Mouse (Mus musculus) ES-Bruce4 (cell line): ENCODE results near the gene Eng. TPM values are rescaled to one million over a fixed set of nuclear protein-coding genes. Genes with fewer than 3 reads are reported as not detected.

Source experiments
- H3K27ac ChIP-seq: 2 replicates; pipeline ENCODE4 v1.5.1; 2012; ENCODE audit warnings: low read length, inconsistent platforms; ENCODE audit not compliant: insufficient read depth
- H3K27me3 ChIP-seq: 2 replicates; pipeline ENCODE4 v1.6.1; 2012; ENCODE audit warnings: mild to moderate bottlenecking, low read length, inconsistent platforms; ENCODE audit not compliant: control insufficient read depth, poor library complexity, insufficient read depth, severe bottlenecking
- H3K36me3 ChIP-seq: 2 replicates; pipeline ENCODE4 v1.6.1; 2012; ENCODE audit warnings: inconsistent platforms, mild to moderate bottlenecking, low read length, moderate library complexity; ENCODE audit not compliant: control insufficient read depth, poor library complexity, insufficient read depth, severe bottlenecking
- H3K4me1 ChIP-seq: one replicate; pipeline ENCODE4 v1.8.1; 2011; ENCODE audit warnings: low read length; ENCODE audit not compliant: control insufficient read depth, insufficient read depth
- H3K4me3 ChIP-seq: 2 replicates; pipeline ENCODE4 v1.5.1; 2011; ENCODE audit warnings: low read depth, mild to moderate bottlenecking, low read length
- H3K9ac ChIP-seq: 2 replicates; pipeline ENCODE4 v1.6.1; 2012; ENCODE audit warnings: low read depth, mild to moderate bottlenecking, inconsistent platforms; ENCODE audit not compliant: poor library complexity, severe bottlenecking
- H3K9me3 ChIP-seq: replicated peaks from 2 replicates; pipeline ENCODE4 v1.6.1; 2012; ENCODE audit warnings: mild to moderate bottlenecking, low read length, inconsistent platforms; ENCODE audit not compliant: control insufficient read depth, poor library complexity, insufficient read depth, severe bottlenecking
- CTCF ChIP-seq: IDR thresholded peaks from one replicate; pipeline ENCODE4 v1.8.1; 2011; ENCODE audit warnings: low read depth, low read length
- EP300 ChIP-seq: IDR thresholded peaks from 2 replicates; pipeline ENCODE4 v1.6.1; 2011; ENCODE audit warnings: low read depth, low read length; ENCODE audit not compliant: insufficient read depth
- POLR2A ChIP-seq: IDR thresholded peaks from one replicate; pipeline ENCODE4 v1.8.1; 2011; ENCODE audit warnings: low read length; ENCODE audit not compliant: insufficient read depth
- polyA plus RNA-seq: library from polyadenylated mRNA; stranded (reverse); fragments of >200 nt; gene quantifications from 2 replicates; pipeline ENCODE4 v1.2.4, GENCODE M21; 2011; ENCODE audit warnings: low read depth; ENCODE audit not compliant: missing spikeins, insufficient read depth, insufficient read length

Eng gene
- polyA plus RNA-seq, 1 experiment, result 20.0 TPM

DNA sequence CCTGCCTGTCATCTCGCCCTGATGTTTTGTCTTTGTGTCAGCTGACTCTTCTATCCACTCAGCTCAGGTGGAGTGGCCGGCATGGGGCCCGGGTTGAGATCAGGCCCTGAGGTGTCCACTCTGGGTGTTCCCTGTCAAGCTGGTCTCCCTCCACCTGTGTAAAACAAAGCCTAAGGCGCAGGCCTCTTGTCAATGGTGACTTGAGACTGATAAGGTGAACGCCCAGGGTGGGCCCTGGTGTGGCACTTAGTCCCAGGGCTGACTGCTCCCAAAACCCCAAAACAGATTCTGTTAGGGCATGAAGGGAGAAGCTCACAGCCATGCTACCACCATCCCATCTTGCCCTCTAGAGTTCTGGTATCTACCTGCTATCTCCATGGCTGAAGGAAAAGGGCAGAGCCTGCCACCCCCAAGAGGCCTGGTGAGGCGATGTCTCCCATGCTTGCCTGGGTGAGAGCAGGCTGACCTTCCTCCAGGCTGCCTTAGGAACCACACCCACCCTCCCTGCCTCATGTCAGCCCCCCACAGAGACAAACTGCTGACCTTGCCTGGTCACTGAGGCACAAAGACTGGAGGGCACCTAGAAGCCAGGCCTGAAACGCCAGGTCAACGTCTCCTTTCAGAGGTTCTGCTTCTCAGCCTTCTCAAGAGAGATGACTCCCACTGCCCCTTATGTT is 1.5 kb upstream of the Eng start:
- no peak overlapping the region for H3K4me3 ChIP-seq
- no peaks in the 10 kb centered on the region for H3K27me3 ChIP-seq
- H3K9ac ChIP-seq, result no peak overlapping the region
- TF ChIP-seq POLR2A (no peak), EP300 (no peak), CTCF (no peak)
- H3K9me3 ChIP-seq, result no peaks in the 10 kb centered on the region
- H3K27ac ChIP-seq, result no peak overlapping the region
- H3K4me1 ChIP-seq, result peaks cover 8% of the 10 kb centered on the region
- H3K36me3 ChIP-seq, result no peaks in the 10 kb centered on the region

DNA sequence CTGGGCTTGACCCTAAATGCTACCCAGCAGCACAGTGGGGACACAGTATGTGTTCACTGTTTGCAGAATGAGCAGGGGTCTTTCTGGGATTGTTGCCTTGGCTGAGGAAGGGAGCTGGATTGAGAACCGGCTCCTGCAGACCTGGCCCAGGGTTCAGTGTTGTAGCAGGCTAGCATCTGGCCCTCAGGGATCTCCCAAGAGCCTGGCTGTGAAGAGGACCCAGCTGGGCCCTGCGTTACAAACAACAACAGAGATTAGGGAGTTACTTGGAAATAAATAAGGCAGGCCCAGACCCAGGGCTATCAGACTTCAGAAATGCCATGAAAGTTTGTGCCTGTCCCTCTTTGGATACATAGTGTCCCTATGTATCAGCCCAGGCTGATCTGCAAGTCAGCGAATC is 748 bp upstream of the Eng start:
- no peak overlapping the region for H3K4me3 ChIP-seq
- H3K27ac ChIP-seq, result no peak overlapping the region
- H3K9ac ChIP-seq, result no peak overlapping the region
- no peaks in the 10 kb centered on the region for H3K9me3 ChIP-seq
- H3K4me1 ChIP-seq, result peaks cover 8% of the 10 kb centered on the region
- no peaks in the 10 kb centered on the region for H3K27me3 ChIP-seq
- TF ChIP-seq CTCF, result no peak
- no peak for TF ChIP-seq EP300
- TF ChIP-seq POLR2A, result no peak
- H3K36me3 ChIP-seq, result no peaks in the 10 kb centered on the region

GRCm38 (mm10) chr2:32647366-32647765 is 971 bp downstream of the Eng start:
- peaks cover 8% of the 10 kb centered on the region for H3K4me1 ChIP-seq
- peak overlapping the region; percentile 36 for H3K27ac ChIP-seq
- no peak for TF ChIP-seq POLR2A
- no peak for TF ChIP-seq CTCF
- H3K9me3 ChIP-seq, result no peaks in the 10 kb centered on the region
- H3K36me3 ChIP-seq, result no peaks in the 10 kb centered on the region
- H3K4me3 ChIP-seq, result peak overlapping the region; percentile 81
- H3K9ac ChIP-seq, result peak overlapping the region; percentile 88
- no peaks in the 10 kb centered on the region for H3K27me3 ChIP-seq

DNA sequence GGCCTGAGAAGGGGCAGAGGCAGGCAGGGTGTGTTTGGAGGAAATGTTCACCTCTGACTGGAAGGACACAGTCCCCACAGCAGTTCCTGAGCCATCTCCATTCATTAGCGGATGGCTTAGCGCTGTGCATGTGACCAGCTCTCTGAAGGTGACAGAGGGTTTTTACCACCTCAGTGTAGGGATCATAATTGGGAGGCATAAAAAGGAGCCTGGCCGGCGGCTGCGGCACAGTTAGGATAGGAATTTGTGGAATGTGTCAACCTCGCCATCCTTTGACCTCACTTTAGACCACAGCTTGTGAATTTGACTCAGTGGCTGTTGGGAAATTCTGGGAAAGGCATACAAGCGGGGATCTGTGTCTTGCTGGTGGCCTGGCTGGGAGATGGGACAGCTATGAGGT is 7.4 kb downstream of the Eng start:
- no peak overlapping the region for H3K4me3 ChIP-seq
- peaks cover 3% of the 10 kb centered on the region for H3K4me1 ChIP-seq
- no peaks in the 10 kb centered on the region for H3K9me3 ChIP-seq
- TF ChIP-seq POLR2A (no peak), CTCF (no peak), EP300 (no peak)
- H3K36me3 ChIP-seq, result no peaks in the 10 kb centered on the region
- H3K27ac ChIP-seq, result no peak overlapping the region
- no peaks in the 10 kb centered on the region for H3K27me3 ChIP-seq
- H3K9ac ChIP-seq, result no peak overlapping the region

GRCm38 (mm10) chr2:32654743-32655393 is 8.5 kb downstream of the Eng start:
- H3K9ac ChIP-seq, result no peak overlapping the region
- no peak overlapping the region for H3K27ac ChIP-seq
- peaks cover 3% of the 10 kb centered on the region for H3K4me1 ChIP-seq
- no peaks in the 10 kb centered on the region for H3K36me3 ChIP-seq
- no peaks in the 10 kb centered on the region for H3K27me3 ChIP-seq
- no peaks in the 10 kb centered on the region for H3K9me3 ChIP-seq
- TF ChIP-seq EP300 (no peak), CTCF (no peak), POLR2A (no peak)
- no peak overlapping the region for H3K4me3 ChIP-seq

GRCm38 (mm10) chr2:32655394-32655744 is 9.0 kb downstream of the Eng start:
- Histone ChIP-seq H3K27me3 (no peaks in the 10 kb centered on the region), H3K36me3 (no peaks in the 10 kb centered on the region), H3K4me3 (no peak overlapping the region), H3K9ac (no peak overlapping the region), H3K27ac (no peak overlapping the region), H3K4me1 (peaks cover 3% of the 10 kb centered on the region), H3K9me3 (no peaks in the 10 kb centered on the region)
- no peak for TF ChIP-seq CTCF
- TF ChIP-seq POLR2A, result no peak
- no peak for TF ChIP-seq EP300
